Mouse (Mus musculus): ENCODE measurements around the gene Hnrnpdl. TPM values are rescaled to one million over a fixed set of nuclear protein-coding genes. Genes with fewer than 3 reads are reported as not detected.
A peak's percentile ranks its signal among the peaks of the same experiment; 100 is the strongest.

The Hnrnpdl gene
- total RNA-seq (2014; rRNA removed), result 107 and 121 TPM in 2 replicates
- 184 and 193 TPM in 2 replicates for polyA plus RNA-seq (2015; fragmentation: Nextera tagmentation; extraction: Ambion mirVana)

DNA sequence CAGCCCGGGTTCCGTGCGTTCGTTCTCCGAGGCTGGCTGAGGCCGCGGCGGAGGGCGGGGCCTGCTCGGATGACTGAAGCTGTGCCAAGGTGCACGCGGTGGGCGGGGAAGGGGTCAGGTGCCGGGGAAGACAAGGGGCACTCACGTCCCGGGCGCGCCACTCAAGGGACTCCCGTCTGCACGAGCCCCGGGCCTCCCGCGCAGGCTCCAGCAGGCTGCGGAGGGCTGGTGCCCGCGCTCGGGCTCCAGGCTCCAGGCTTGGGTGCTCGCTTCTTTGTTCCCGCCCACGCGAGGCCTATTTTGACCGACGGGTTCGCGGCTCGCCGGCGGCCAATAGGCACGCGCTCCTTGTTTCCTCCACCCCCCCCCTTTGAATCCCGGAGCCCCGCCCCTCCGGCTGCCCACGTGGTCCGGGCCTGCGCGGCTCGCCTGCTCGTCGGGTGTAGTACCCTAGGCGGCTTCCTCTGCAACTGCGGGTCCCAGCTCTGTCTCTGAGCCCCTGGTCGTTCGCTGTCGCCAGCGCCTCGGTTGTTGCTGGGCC is at the start of gene Hnrnpdl, which contains the start of gene Enoph1:
Gene Hnrnpdl, minus strand, starts transcription at position 63 of the 541 bp plus-strand sequence.
Gene Enoph1, plus strand, starts transcription at position 384 of the 541 bp plus-strand sequence.
- WGBS, result under 1% methylated on average over 56 of the region's 57 CpGs
- Histone ChIP-seq H3K9me3 (ENCODE audit: low read length) (no peaks in the 10 kb centered on the region), H3K4me1 (ENCODE audit: insufficient read depth, low read length) (peaks cover 23% of the 10 kb centered on the region), H3K4me2 (ENCODE audit: low read depth, low read length) (peak within 1 kb of the TSS; percentile 88), H3K36me3 (ENCODE audit: insufficient read depth, low read length) (peaks cover 4% of the 10 kb centered on the region; the same call in 1 of the 2 replicates), H3K27me3 (ENCODE audit: insufficient read depth, low read length) (no peaks in the 10 kb centered on the region), H3K4me3 (ENCODE audit: low read length) (peak within 1 kb of the TSS; percentile 94), H3K9ac (replicated peaks; ENCODE audit: low read length) (peak within 1 kb of the TSS; percentile 96), H3K27ac (peak within 1 kb of the TSS; percentile 100)
- ATAC-seq (peak; percentile 93), DNase-seq (ENCODE audit: low spot score) (peak; percentile 97)
- no peak for TF ChIP-seq CTCF (IDR thresholded peaks at IDR 0.05; ENCODE audit: low read depth)

GRCm38 (mm10) chr5:100085097-100085496 is 45.6 kb upstream of the Hnrnpdl start:
- Histone ChIP-seq H3K9me3 (ENCODE audit: low read length) (no peaks in the 10 kb centered on the region), H3K27me3 (ENCODE audit: insufficient read depth, low read length) (no peaks in the 10 kb centered on the region), H3K36me3 (ENCODE audit: insufficient read depth, low read length) (no peaks in the 10 kb centered on the region), H3K9ac (replicated peaks; ENCODE audit: low read length) (no peak overlapping the region), H3K4me3 (ENCODE audit: low read length) (no peak overlapping the region), H3K4me1 (ENCODE audit: insufficient read depth, low read length) (no peaks in the 10 kb centered on the region), H3K4me2 (ENCODE audit: low read depth, low read length) (no peak overlapping the region), H3K27ac (no peak overlapping the region)
- WGBS, result 41% methylated on average over 8 of the region's 8 CpGs
- no peak for TF ChIP-seq CTCF (IDR thresholded peaks at IDR 0.05; ENCODE audit: low read depth)
- ATAC-seq (no peak), DNase-seq (ENCODE audit: low spot score) (peak; percentile 58)

- Histone ChIP-seq H3K27me3 (ENCODE audit: insufficient read depth, low read length) (no peaks in the 10 kb centered on the region), H3K27ac (no peak overlapping the region), H3K36me3 (ENCODE audit: insufficient read depth, low read length) (no peaks in the 10 kb centered on the region), H3K4me1 (ENCODE audit: insufficient read depth, low read length) (0 out of 2 replicates have a peak, but pooled peaks cover under 1% of the 10 kb centered on the region), H3K9ac (replicated peaks; ENCODE audit: low read length) (no peak overlapping the region), H3K9me3 (ENCODE audit: low read length) (no peaks in the 10 kb centered on the region), H3K4me3 (ENCODE audit: low read length) (no peak overlapping the region), H3K4me2 (ENCODE audit: low read depth, low read length) (0 out of 2 replicates have a peak overlapping the region, but pooled peaks have one; percentile 5)
- ATAC-seq (no peak), DNase-seq (ENCODE audit: low spot score) (peak; percentile 45)
- TF ChIP-seq CTCF (IDR thresholded peaks at IDR 0.05; ENCODE audit: low read depth), result no peak
- 42% methylated on average over 12 of the region's 12 CpGs for WGBS
Observed at GRCm38 (mm10) chr5:100083953-100084562, 44.6 kb upstream of the Hnrnpdl start.

- Histone ChIP-seq H3K4me2 (ENCODE audit: low read depth, low read length) (no peak overlapping the region), H3K4me3 (ENCODE audit: low read length) (no peak overlapping the region), H3K27ac (no peak overlapping the region), H3K9me3 (ENCODE audit: low read length) (no peaks in the 10 kb centered on the region), H3K36me3 (ENCODE audit: insufficient read depth, low read length) (no peaks in the 10 kb centered on the region), H3K4me1 (ENCODE audit: insufficient read depth, low read length) (0 out of 2 replicates have a peak, but pooled peaks cover 2% of the 10 kb centered on the region), H3K27me3 (ENCODE audit: insufficient read depth, low read length) (no peaks in the 10 kb centered on the region), H3K9ac (replicated peaks; ENCODE audit: low read length) (no peak overlapping the region)
- ATAC-seq (no peak), DNase-seq (ENCODE audit: low spot score) (no peak)
- no peak for TF ChIP-seq CTCF (IDR thresholded peaks at IDR 0.05; ENCODE audit: low read depth)
- WGBS, result 93% methylated on average over 4 of the region's 4 CpGs
Observed at GRCm38 (mm10) chr5:100082006-100082405, 42.5 kb upstream of the Hnrnpdl start.

DNA sequence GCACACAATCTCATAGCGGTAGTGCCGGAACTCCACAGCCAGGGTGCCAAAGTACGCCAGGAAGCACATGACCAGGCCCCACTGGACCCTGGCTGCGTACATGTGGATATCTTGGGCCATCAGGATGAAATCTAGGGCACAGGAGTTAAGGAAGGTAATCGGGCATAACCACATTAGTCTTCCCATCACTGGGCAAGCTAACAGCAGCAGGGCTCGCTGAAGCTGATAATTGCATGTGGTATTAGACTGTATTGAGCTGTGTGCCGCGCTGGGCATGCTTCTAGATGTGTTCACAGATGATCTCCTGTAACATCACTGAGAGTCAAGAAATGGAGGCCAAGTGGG is 40.4 kb upstream of the Hnrnpdl start:
- H3K9ac ChIP-seq (replicated peaks; ENCODE audit: low read length), result no peak overlapping the region
- 0 out of 2 replicates have a peak, but pooled peaks cover 2% of the 10 kb centered on the region for H3K4me1 ChIP-seq (ENCODE audit: insufficient read depth, low read length)
- H3K27me3 ChIP-seq (ENCODE audit: insufficient read depth, low read length), result no peaks in the 10 kb centered on the region
- WGBS, result 59% methylated on average over 8 of the region's 8 CpGs
- TF ChIP-seq CTCF (IDR thresholded peaks at IDR 0.05; ENCODE audit: low read depth), result 0 out of 2 replicates have a peak, but pooled peaks have one; percentile 7
- DNase-seq (ENCODE audit: low spot score) (peak; percentile 45), ATAC-seq (peak; percentile 59)
- no peaks in the 10 kb centered on the region for H3K9me3 ChIP-seq (ENCODE audit: low read length)
- no peak overlapping the region for H3K4me2 ChIP-seq (ENCODE audit: low read depth, low read length)
- H3K4me3 ChIP-seq (ENCODE audit: low read length), result no peak overlapping the region
- no peaks in the 10 kb centered on the region for H3K36me3 ChIP-seq (ENCODE audit: insufficient read depth, low read length)
- H3K27ac ChIP-seq, result no peak overlapping the region

GRCm38 (mm10) chr5:100079040-100079930 is 39.8 kb upstream of the Hnrnpdl start:
- Histone ChIP-seq H3K4me2 (ENCODE audit: low read depth, low read length) (peak overlapping the region; percentile 37), H3K9ac (replicated peaks; ENCODE audit: low read length) (no peak overlapping the region), H3K27ac (no peak overlapping the region), H3K36me3 (ENCODE audit: insufficient read depth, low read length) (no peaks in the 10 kb centered on the region), H3K4me1 (ENCODE audit: insufficient read depth, low read length) (0 out of 2 replicates have a peak, but pooled peaks cover 2% of the 10 kb centered on the region), H3K9me3 (ENCODE audit: low read length) (no peaks in the 10 kb centered on the region), H3K27me3 (ENCODE audit: insufficient read depth, low read length) (no peaks in the 10 kb centered on the region), H3K4me3 (ENCODE audit: low read length) (peak overlapping the region; percentile 5; the same call in 1 of the 2 replicates)
- 39% methylated on average over 36 of the region's 36 CpGs for WGBS
- ATAC-seq (peak; percentile 56), DNase-seq (ENCODE audit: low spot score) (peak; percentile 37)
- no peak for TF ChIP-seq CTCF (IDR thresholded peaks at IDR 0.05; ENCODE audit: low read depth)
